Mouse (Mus musculus) liver, embryonic 13.5 days (tissue): ENCODE measurements around the gene Tle4. TPM values are rescaled to one million over a fixed set of nuclear protein-coding genes. Genes with fewer than 3 reads are reported as not detected.

Experiments
- ATAC-seq: fragments of 200-750 bp; cut with Nextera tagmentation; 2 replicates; pipeline ENCODE4 v1.8.0; 2017; ENCODE audit warnings: low read depth, mild to moderate bottlenecking, moderate number of reproducible peaks, moderate library complexity
- DNase-seq: peaks from one replicate; pipeline ENCODE4 v3.0.0; 2022
- H3K27ac ChIP-seq: fragments of 300-500 bp; sonication (generic); 2 replicates; pipeline ENCODE4 v1.5.1; 2015; ENCODE audit warnings: moderate library complexity, mild to moderate bottlenecking, inconsistent platforms
- H3K27me3 ChIP-seq: fragments of 300-500 bp; sonication (generic); 2 replicates; pipeline ENCODE4 v1.6.1; 2015; ENCODE audit warnings: mild to moderate bottlenecking, inconsistent platforms
- H3K36me3 ChIP-seq: fragments of 300-500 bp; sonication (generic); 2 replicates; pipeline ENCODE4 v1.6.1; 2015; ENCODE audit warnings: mild to moderate bottlenecking, inconsistent platforms
- H3K4me1 ChIP-seq: fragments of 300-500 bp; sonication (generic); replicated peaks from 2 replicates; pipeline ENCODE4 v1.6.1; 2015; ENCODE audit warnings: inconsistent platforms
- H3K4me2 ChIP-seq: fragments of 300-500 bp; sonication (generic); 2 replicates; pipeline ENCODE4 v1.6.1; 2015; ENCODE audit warnings: inconsistent platforms, mild to moderate bottlenecking, moderate library complexity
- H3K4me3 ChIP-seq: fragments of 300-500 bp; sonication (generic); replicated peaks from 2 replicates; pipeline ENCODE4 v1.5.1; 2015; ENCODE audit warnings: mild to moderate bottlenecking, inconsistent platforms
- H3K9ac ChIP-seq: fragments of 300-500 bp; sonication (generic); 2 replicates; pipeline ENCODE4 v1.6.1; 2015; ENCODE audit warnings: mild to moderate bottlenecking, inconsistent platforms
- H3K9me3 ChIP-seq: fragments of 300-500 bp; sonication (generic); replicated peaks from 2 replicates; pipeline ENCODE4 v1.6.1; 2016; ENCODE audit warnings: inconsistent platforms
- WGBS: fragments of 180-500 bp; shearing (Covaris S2); methylation state at CpG from one replicate; pipeline ENCODE4 v1.1.7; 2015; ENCODE audit not compliant: insufficient replicate concordance; 5-methylcytosine and 5-hydroxymethylcytosine counted together
- polyA plus RNA-seq: library from polyadenylated mRNA; unstranded; fragments of >200 nt; fragmentation: Nextera tagmentation; extraction: Ambion mirVana; gene quantifications from 2 replicates; pipeline ENCODE4 v1.2.1, GENCODE M21; 2015

Tle4 gene
- polyA plus RNA-seq, 1 experiment from 2014 or later = 4.5 TPM

GRCm38 (mm10) chr19:14563273-14563959 is 34.4 kb downstream of the Tle4 start:
- Histone ChIP-seq H3K4me3 (no peak overlapping the region), H3K9ac (no peak overlapping the region), H3K36me3 (no peaks in the 10 kb centered on the region), H3K27ac (no peak overlapping the region), H3K4me2 (no peak overlapping the region), H3K9me3 (no peaks in the 10 kb centered on the region), H3K4me1 (no peaks in the 10 kb centered on the region), H3K27me3 (no peaks in the 10 kb centered on the region)
- DNase-seq (no peak), ATAC-seq (no peak)
- WGBS = 72% methylated on average over 4 of the region's 4 CpGs

GRCm38 (mm10) chr19:14547871-14548270 is 50.0 kb downstream of the Tle4 start:
- 69% methylated on average over 3 of the region's 3 CpGs for WGBS
- Histone ChIP-seq H3K4me2 (no peak overlapping the region), H3K4me3 (no peak overlapping the region), H3K36me3 (no peaks in the 10 kb centered on the region), H3K9me3 (no peaks in the 10 kb centered on the region), H3K27me3 (no peaks in the 10 kb centered on the region), H3K27ac (no peak overlapping the region), H3K4me1 (no peaks in the 10 kb centered on the region), H3K9ac (no peak overlapping the region)
- DNase-seq (no peak), ATAC-seq (no peak)

- Histone ChIP-seq H3K9ac (no peak overlapping the region), H3K4me3 (no peak overlapping the region), H3K27ac (no peak overlapping the region), H3K4me1 (no peaks in the 10 kb centered on the region), H3K9me3 (no peaks in the 10 kb centered on the region), H3K36me3 (no peaks in the 10 kb centered on the region), H3K4me2 (no peak overlapping the region), H3K27me3 (no peaks in the 10 kb centered on the region)
- 90% methylated on average over 8 of the region's 8 CpGs for WGBS
- ATAC-seq (no peak), DNase-seq (no peak)
Measured at GRCm38 (mm10) chr19:14547133-14547842, 50.6 kb downstream of the Tle4 start.

GRCm38 (mm10) chr19:14545485-14545884 is 52.4 kb downstream of the Tle4 start:
- no peaks in the 10 kb centered on the region for H3K27me3 ChIP-seq
- 71% methylated on average over 1 of the region's 1 CpGs for WGBS
- no peaks in the 10 kb centered on the region for H3K9me3 ChIP-seq
- H3K27ac ChIP-seq = no peak overlapping the region
- no peaks in the 10 kb centered on the region for H3K4me1 ChIP-seq
- no peak overlapping the region for H3K4me2 ChIP-seq
- DNase-seq (no peak), ATAC-seq (no peak)
- H3K4me3 ChIP-seq = no peak overlapping the region
- no peak overlapping the region for H3K9ac ChIP-seq
- H3K36me3 ChIP-seq = no peaks in the 10 kb centered on the region

GRCm38 (mm10) chr19:14543305-14543704 is 54.5 kb downstream of the Tle4 start:
- Histone ChIP-seq H3K9me3 (no peaks in the 10 kb centered on the region), H3K27ac (no peak overlapping the region), H3K27me3 (no peaks in the 10 kb centered on the region), H3K4me3 (no peak overlapping the region), H3K9ac (no peak overlapping the region), H3K4me2 (no peak overlapping the region), H3K4me1 (no peaks in the 10 kb centered on the region), H3K36me3 (no peaks in the 10 kb centered on the region)
- 48% methylated on average over 1 of the region's 1 CpGs for WGBS
- DNase-seq (no peak), ATAC-seq (no peak)

GRCm38 (mm10) chr19:14540678-14541077 is 57.2 kb downstream of the Tle4 start:
- no peaks in the 10 kb centered on the region for H3K36me3 ChIP-seq
- WGBS = 89% methylated on average over 3 of the region's 3 CpGs
- DNase-seq = no peak

GRCm38 (mm10) chr19:14536676-14537075 is 61.2 kb downstream of the Tle4 start:
- 83% methylated on average over 2 of the region's 2 CpGs for WGBS
- Histone ChIP-seq H3K4me3 (no peak overlapping the region), H3K4me1 (no peaks in the 10 kb centered on the region), H3K9me3 (no peaks in the 10 kb centered on the region), H3K36me3 (no peaks in the 10 kb centered on the region), H3K4me2 (no peak overlapping the region), H3K9ac (no peak overlapping the region), H3K27me3 (no peaks in the 10 kb centered on the region), H3K27ac (no peak overlapping the region)
- no peak for ATAC-seq
- no peak for DNase-seq

More at GRCm38 (mm10) chr19:14540678-14541077, 57.2 kb downstream of the Tle4 start:
- Histone ChIP-seq H3K27ac (no peak overlapping the region), H3K27me3 (no peaks in the 10 kb centered on the region), H3K4me2 (no peak overlapping the region), H3K4me3 (no peak overlapping the region), H3K9me3 (no peaks in the 10 kb centered on the region), H3K9ac (no peak overlapping the region), H3K4me1 (no peaks in the 10 kb centered on the region)
- ATAC-seq = no peak

- H3K36me3 ChIP-seq = no peaks in the 10 kb centered on the region
- no peak for ATAC-seq
- no peaks in the 10 kb centered on the region for H3K4me1 ChIP-seq
- H3K4me2 ChIP-seq = no peak overlapping the region
- H3K9ac ChIP-seq = no peak overlapping the region
- H3K27ac ChIP-seq = no peak overlapping the region
- no peak overlapping the region for H3K4me3 ChIP-seq
- DNase-seq = no peak
- H3K9me3 ChIP-seq = no peaks in the 10 kb centered on the region
- H3K27me3 ChIP-seq = no peaks in the 10 kb centered on the region
Measured at GRCm38 (mm10) chr19:14534447-14534846, 63.4 kb downstream of the Tle4 start.

GRCm38 (mm10) chr19:14532861-14533260 is 65.0 kb downstream of the Tle4 start:
- Histone ChIP-seq H3K27ac (no peak overlapping the region), H3K9ac (no peak overlapping the region), H3K4me1 (no peaks in the 10 kb centered on the region), H3K4me3 (no peak overlapping the region), H3K27me3 (no peaks in the 10 kb centered on the region), H3K9me3 (no peaks in the 10 kb centered on the region), H3K36me3 (no peaks in the 10 kb centered on the region), H3K4me2 (no peak overlapping the region)
- DNase-seq (no peak), ATAC-seq (no peak)
- 87% methylated on average over 6 of the region's 6 CpGs for WGBS

GRCm38 (mm10) chr19:14520098-14520802 is 77.6 kb downstream of the Tle4 start:
- Histone ChIP-seq H3K27me3 (no peaks in the 10 kb centered on the region), H3K4me3 (no peak overlapping the region), H3K4me2 (no peak overlapping the region), H3K36me3 (peaks cover 15% of the 10 kb centered on the region; the same call in 1 of the 2 replicates), H3K4me1 (peaks cover 3% of the 10 kb centered on the region; the same call in 1 of the 2 replicates), H3K27ac (no peak overlapping the region), H3K9me3 (no peaks in the 10 kb centered on the region), H3K9ac (no peak overlapping the region)
- 29% methylated on average over 2 of the region's 2 CpGs for WGBS
- DNase-seq (no peak), ATAC-seq (no peak)

GRCm38 (mm10) chr19:14519186-14519585 is 78.7 kb downstream of the Tle4 start:
- H3K4me2 ChIP-seq = no peak overlapping the region
- no peaks in the 10 kb centered on the region for H3K9me3 ChIP-seq
- 84% methylated on average over 7 of the region's 7 CpGs for WGBS
- peaks cover 3% of the 10 kb centered on the region; the same call in 1 of the 2 replicates for H3K4me1 ChIP-seq
- ATAC-seq = no peak
- no peaks in the 10 kb centered on the region for H3K27me3 ChIP-seq
- H3K4me3 ChIP-seq = no peak overlapping the region
- H3K36me3 ChIP-seq = peaks cover 15% of the 10 kb centered on the region; the same call in 1 of the 2 replicates
- no peak overlapping the region for H3K27ac ChIP-seq
- no peak overlapping the region for H3K9ac ChIP-seq
- DNase-seq = no peak
